Mouse (Mus musculus): Measurements from ENCODE around the gene Csmd2. TPM values are rescaled to one million over a fixed set of nuclear protein-coding genes. Genes with fewer than 3 reads are reported as not detected.

The Csmd2 gene
- polyA plus RNA-seq, 1 experiment from 2014 or later: 0.21 TPM

GRCm38 (mm10) chr4:128239113-128239512 is 251.5 kb downstream of the Csmd2 start:
- Histone ChIP-seq H3K27ac (replicated peaks; ENCODE audit: low read depth, low read length) (no peak overlapping the region), H3K4me3 (ENCODE audit: low read depth, low read length) (no peak overlapping the region), H3K4me2 (ENCODE audit: low read depth, low read length) (no peak overlapping the region), H3K36me3 (replicated peaks; ENCODE audit: control insufficient read depth, insufficient read depth, low read depth, low read length) (no peaks in the 10 kb centered on the region), H3K4me1 (ENCODE audit: control insufficient read depth, insufficient read depth, low read length) (no peaks in the 10 kb centered on the region; the same call in 1 of the 2 replicates), H3K27me3 (ENCODE audit: control insufficient read depth, insufficient read depth, low read length) (no peaks in the 10 kb centered on the region), H3K9ac (replicated peaks; ENCODE audit: low read length) (no peak overlapping the region), H3K9me3 (replicated peaks; ENCODE audit: control insufficient read depth, low read length) (no peaks in the 10 kb centered on the region)
- 69% methylated on average over 1 of the region's 1 CpGs for WGBS
- ATAC-seq (replicated peaks; ENCODE audit: insufficient number of reproducible peaks, low FRiP score, low TSS enrichment, low read depth) (no peak), DNase-seq (ENCODE audit: low spot score) (no peak)

GRCm38 (mm10) chr4:128241075-128241853 is 253.6 kb downstream of the Csmd2 start:
- 11% methylated on average over 19 of the region's 19 CpGs for WGBS
- no peaks in the 10 kb centered on the region for H3K27me3 ChIP-seq (ENCODE audit: control insufficient read depth, insufficient read depth, low read length)
- no peaks in the 10 kb centered on the region; the same call in 1 of the 2 replicates for H3K4me1 ChIP-seq (ENCODE audit: control insufficient read depth, insufficient read depth, low read length)
- no peak overlapping the region for H3K9ac ChIP-seq (replicated peaks; ENCODE audit: low read length)
- no peaks in the 10 kb centered on the region for H3K9me3 ChIP-seq (replicated peaks; ENCODE audit: control insufficient read depth, low read length)
- DNase-seq (ENCODE audit: low spot score): no peak
- no peaks in the 10 kb centered on the region for H3K36me3 ChIP-seq (replicated peaks; ENCODE audit: control insufficient read depth, insufficient read depth, low read depth, low read length)
- no peak overlapping the region for H3K4me3 ChIP-seq (ENCODE audit: low read depth, low read length)
- ATAC-seq (replicated peaks; ENCODE audit: insufficient number of reproducible peaks, low FRiP score, low TSS enrichment, low read depth): 0 out of 2 replicates have a peak, but pooled peaks have one; percentile 23
- H3K4me2 ChIP-seq (ENCODE audit: low read depth, low read length): no peak overlapping the region
- no peak overlapping the region for H3K27ac ChIP-seq (replicated peaks; ENCODE audit: low read depth, low read length)

- ATAC-seq (replicated peaks; ENCODE audit: insufficient number of reproducible peaks, low FRiP score, low TSS enrichment, low read depth): no peak
- Histone ChIP-seq H3K27me3 (ENCODE audit: control insufficient read depth, insufficient read depth, low read length) (no peaks in the 10 kb centered on the region), H3K9ac (replicated peaks; ENCODE audit: low read length) (no peak overlapping the region), H3K9me3 (replicated peaks; ENCODE audit: control insufficient read depth, low read length) (no peaks in the 10 kb centered on the region), H3K4me2 (ENCODE audit: low read depth, low read length) (no peak overlapping the region), H3K4me3 (ENCODE audit: low read depth, low read length) (no peak overlapping the region), H3K4me1 (ENCODE audit: control insufficient read depth, insufficient read depth, low read length) (no peaks in the 10 kb centered on the region; the same call in 1 of the 2 replicates), H3K27ac (replicated peaks; ENCODE audit: low read depth, low read length) (no peak overlapping the region), H3K36me3 (replicated peaks; ENCODE audit: control insufficient read depth, insufficient read depth, low read depth, low read length) (no peaks in the 10 kb centered on the region)
- 56% methylated on average over 2 of the region's 2 CpGs for WGBS
- no peak for DNase-seq (ENCODE audit: low spot score)
These were observed 254.2 kb downstream of the Csmd2 start for GRCm38 (mm10) chr4:128241854-128242356.

GRCm38 (mm10) chr4:128245201-128245600 is 257.5 kb downstream of the Csmd2 start:
- H3K9me3 ChIP-seq (replicated peaks; ENCODE audit: control insufficient read depth, low read length): no peaks in the 10 kb centered on the region
- no peaks in the 10 kb centered on the region for H3K27me3 ChIP-seq (ENCODE audit: control insufficient read depth, insufficient read depth, low read length)
- H3K9ac ChIP-seq (replicated peaks; ENCODE audit: low read length): no peak overlapping the region
- H3K36me3 ChIP-seq (replicated peaks; ENCODE audit: control insufficient read depth, insufficient read depth, low read depth, low read length): no peaks in the 10 kb centered on the region
- no peak overlapping the region for H3K4me3 ChIP-seq (ENCODE audit: low read depth, low read length)
- H3K4me1 ChIP-seq (ENCODE audit: control insufficient read depth, insufficient read depth, low read length): no peaks in the 10 kb centered on the region; the same call in 1 of the 2 replicates
- no peak overlapping the region for H3K27ac ChIP-seq (replicated peaks; ENCODE audit: low read depth, low read length)
- H3K4me2 ChIP-seq (ENCODE audit: low read depth, low read length): no peak overlapping the region
- peak; percentile 68 for DNase-seq (ENCODE audit: low spot score)
- ATAC-seq (replicated peaks; ENCODE audit: insufficient number of reproducible peaks, low FRiP score, low TSS enrichment, low read depth): no peak
- 50% methylated on average over 2 of the region's 2 CpGs for WGBS

GRCm38 (mm10) chr4:128248676-128249075 is 261.0 kb downstream of the Csmd2 start:
- Histone ChIP-seq H3K27ac (replicated peaks; ENCODE audit: low read depth, low read length) (no peak overlapping the region), H3K9ac (replicated peaks; ENCODE audit: low read length) (no peak overlapping the region), H3K4me3 (ENCODE audit: low read depth, low read length) (no peak overlapping the region), H3K4me2 (ENCODE audit: low read depth, low read length) (no peak overlapping the region), H3K9me3 (replicated peaks; ENCODE audit: control insufficient read depth, low read length) (no peaks in the 10 kb centered on the region), H3K36me3 (replicated peaks; ENCODE audit: control insufficient read depth, insufficient read depth, low read depth, low read length) (no peaks in the 10 kb centered on the region), H3K27me3 (ENCODE audit: control insufficient read depth, insufficient read depth, low read length) (no peaks in the 10 kb centered on the region), H3K4me1 (ENCODE audit: control insufficient read depth, insufficient read depth, low read length) (no peaks in the 10 kb centered on the region)
- WGBS: 12% methylated on average over 5 of the region's 5 CpGs
- DNase-seq (ENCODE audit: low spot score): peak; percentile 85
- no peak for ATAC-seq (replicated peaks; ENCODE audit: insufficient number of reproducible peaks, low FRiP score, low TSS enrichment, low read depth)

GRCm38 (mm10) chr4:128259211-128259610 is 271.6 kb downstream of the Csmd2 start:
- no peak for DNase-seq (ENCODE audit: low spot score)

GRCm38 (mm10) chr4:128260907-128261560 is 273.4 kb downstream of the Csmd2 start, which contains the start of gene Hmgb4:
Hmgb4 (minus strand) TSS chr4:128260957.
- Histone ChIP-seq H3K9ac (replicated peaks; ENCODE audit: low read length) (no peak within 1 kb of the TSS), H3K9me3 (replicated peaks; ENCODE audit: control insufficient read depth, low read length) (no peaks in the 10 kb centered on the region), H3K4me2 (ENCODE audit: low read depth, low read length) (no peak within 1 kb of the TSS), H3K27me3 (ENCODE audit: control insufficient read depth, insufficient read depth, low read length) (no peaks in the 10 kb centered on the region), H3K36me3 (replicated peaks; ENCODE audit: control insufficient read depth, insufficient read depth, low read depth, low read length) (no peaks in the 10 kb centered on the region), H3K4me1 (ENCODE audit: control insufficient read depth, insufficient read depth, low read length) (no peaks in the 10 kb centered on the region), H3K27ac (replicated peaks; ENCODE audit: low read depth, low read length) (no peak within 1 kb of the TSS), H3K4me3 (ENCODE audit: low read depth, low read length) (no peak within 1 kb of the TSS)
- DNase-seq (ENCODE audit: low spot score) (no peak), ATAC-seq (replicated peaks; ENCODE audit: insufficient number of reproducible peaks, low FRiP score, low TSS enrichment, low read depth) (no peak)
- WGBS: 67% methylated on average over 8 of the region's 8 CpGs

More at GRCm38 (mm10) chr4:128259211-128259610, 271.6 kb downstream of the Csmd2 start:
- no peaks in the 10 kb centered on the region for H3K9me3 ChIP-seq (replicated peaks; ENCODE audit: control insufficient read depth, low read length)
- no peak overlapping the region for H3K9ac ChIP-seq (replicated peaks; ENCODE audit: low read length)
- no peaks in the 10 kb centered on the region for H3K27me3 ChIP-seq (ENCODE audit: control insufficient read depth, insufficient read depth, low read length)
- H3K4me2 ChIP-seq (ENCODE audit: low read depth, low read length): no peak overlapping the region
- H3K4me1 ChIP-seq (ENCODE audit: control insufficient read depth, insufficient read depth, low read length): no peaks in the 10 kb centered on the region
- no peak overlapping the region for H3K4me3 ChIP-seq (ENCODE audit: low read depth, low read length)
- no peak overlapping the region for H3K27ac ChIP-seq (replicated peaks; ENCODE audit: low read depth, low read length)
- no peaks in the 10 kb centered on the region for H3K36me3 ChIP-seq (replicated peaks; ENCODE audit: control insufficient read depth, insufficient read depth, low read depth, low read length)
- 87% methylated on average over 5 of the region's 5 CpGs for WGBS
- no peak for ATAC-seq (replicated peaks; ENCODE audit: insufficient number of reproducible peaks, low FRiP score, low TSS enrichment, low read depth)

DNA sequence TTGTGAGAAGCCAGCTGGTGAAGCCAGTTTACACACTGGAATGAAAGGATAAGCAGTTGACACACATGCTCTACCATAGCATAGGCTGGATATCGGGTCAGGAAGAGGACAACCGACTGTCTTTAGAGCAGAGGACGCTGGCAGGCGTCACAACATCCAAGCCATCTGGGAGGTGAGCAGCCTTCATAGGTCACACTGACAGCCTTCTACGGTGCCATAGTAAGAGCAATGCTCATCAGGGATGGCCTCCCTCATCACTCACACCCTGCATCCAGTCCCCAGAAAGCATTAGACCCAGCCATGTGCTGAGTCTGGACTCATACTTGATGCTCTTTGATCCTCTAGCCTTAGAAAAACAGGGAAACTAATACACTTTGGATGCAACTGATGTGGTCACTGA is 276.8 kb downstream of the Csmd2 start:
- no peak for ATAC-seq (replicated peaks; ENCODE audit: insufficient number of reproducible peaks, low FRiP score, low TSS enrichment, low read depth)
- H3K4me3 ChIP-seq (ENCODE audit: low read depth, low read length): no peak overlapping the region
- WGBS: 87% methylated on average over 5 of the region's 5 CpGs

More for the DNA sequence above, 276.8 kb downstream of the Csmd2 start:
- H3K27ac ChIP-seq (replicated peaks; ENCODE audit: low read depth, low read length): no peak overlapping the region
- no peaks in the 10 kb centered on the region for H3K9me3 ChIP-seq (replicated peaks; ENCODE audit: control insufficient read depth, low read length)
- H3K36me3 ChIP-seq (replicated peaks; ENCODE audit: control insufficient read depth, insufficient read depth, low read depth, low read length): no peaks in the 10 kb centered on the region
- no peak for DNase-seq (ENCODE audit: low spot score)
- no peak overlapping the region for H3K4me2 ChIP-seq (ENCODE audit: low read depth, low read length)
- no peaks in the 10 kb centered on the region for H3K27me3 ChIP-seq (ENCODE audit: control insufficient read depth, insufficient read depth, low read length)
- H3K9ac ChIP-seq (replicated peaks; ENCODE audit: low read length): no peak overlapping the region
- H3K4me1 ChIP-seq (ENCODE audit: control insufficient read depth, insufficient read depth, low read length): no peaks in the 10 kb centered on the region
